Mouse (Mus musculus): Measurements from ENCODE around the gene Tas2r118. TPM values are rescaled to one million over a fixed set of nuclear protein-coding genes. Genes with fewer than 3 reads are reported as not detected.

The Tas2r118 gene
- polyA plus RNA-seq, 1 experiment from 2014 or later, result not detected

Other genes starting within 250 kb of the Tas2r118 start
- 2.9 and 3.2 TPM in 2 replicates for gene Cadps2, start 130.6 kb downstream of the Tas2r118 start, polyA plus RNA-seq (2016; fragmentation: Nextera tagmentation; extraction: Ambion mirVana)
- gene Slc13a1, start 198.0 kb upstream of the Tas2r118 start, polyA plus RNA-seq (2016; fragmentation: Nextera tagmentation; extraction: Ambion mirVana), result 0.17 and 0.19 TPM in 2 replicates

All from midbrain, embryonic 12.5 days (tissue).